Mouse (Mus musculus): ENCODE data around the gene Lrrc10b. TPM values are rescaled to one million over a fixed set of nuclear protein-coding genes. Genes with fewer than 3 reads are reported as not detected.
A peak's percentile ranks its signal among the peaks of the same experiment; 100 is the strongest.

Lrrc10b gene
- polyA plus RNA-seq, 1 experiment from 2014 or later: 0.21 TPM

- Histone ChIP-seq H3K9ac (ENCODE audit: low read length) (no peak overlapping the region), H3K9me3 (replicated peaks; ENCODE audit: control insufficient read depth, low read length) (no peaks in the 10 kb centered on the region), H3K4me3 (ENCODE audit: low read length) (no peak overlapping the region), H3K4me2 (ENCODE audit: low read depth, low read length) (no peak overlapping the region), H3K36me3 (ENCODE audit: control insufficient read depth, insufficient read depth) (no peaks in the 10 kb centered on the region), H3K27me3 (ENCODE audit: control insufficient read depth, insufficient read depth, low read length) (peaks cover 29% of the 10 kb centered on the region), H3K4me1 (ENCODE audit: control insufficient read depth, insufficient read depth, low read length) (peaks cover 24% of the 10 kb centered on the region), H3K27ac (ENCODE audit: low read length) (no peak overlapping the region)
- no peak for ATAC-seq (replicated peaks; ENCODE audit: extremely low read depth, insufficient read depth, low FRiP score)
- WGBS: 56% methylated on average over 1 of the region's 1 CpGs
These were observed 32.5 kb downstream of the Lrrc10b start for GRCm38 (mm10) chr19:10424751-10425150.

- peaks cover 25% of the 10 kb centered on the region for H3K27me3 ChIP-seq (ENCODE audit: control insufficient read depth, insufficient read depth, low read length)
- H3K27ac ChIP-seq (ENCODE audit: low read length): no peak overlapping the region
- peaks cover 22% of the 10 kb centered on the region for H3K4me1 ChIP-seq (ENCODE audit: control insufficient read depth, insufficient read depth, low read length)
- H3K4me3 ChIP-seq (ENCODE audit: low read length): peak overlapping the region; percentile 37
- H3K9me3 ChIP-seq (replicated peaks; ENCODE audit: control insufficient read depth, low read length): no peaks in the 10 kb centered on the region
- WGBS: 3% methylated on average over 52 of the region's 53 CpGs
- peak overlapping the region; percentile 65 for H3K4me2 ChIP-seq (ENCODE audit: low read depth, low read length)
- no peak for ATAC-seq (replicated peaks; ENCODE audit: extremely low read depth, insufficient read depth, low FRiP score)
- H3K36me3 ChIP-seq (ENCODE audit: control insufficient read depth, insufficient read depth): no peaks in the 10 kb centered on the region
- H3K9ac ChIP-seq (ENCODE audit: low read length): peak overlapping the region; percentile 69
These were observed 35.0 kb downstream of the Lrrc10b start for GRCm38 (mm10) chr19:10421986-10422976.

DNA sequence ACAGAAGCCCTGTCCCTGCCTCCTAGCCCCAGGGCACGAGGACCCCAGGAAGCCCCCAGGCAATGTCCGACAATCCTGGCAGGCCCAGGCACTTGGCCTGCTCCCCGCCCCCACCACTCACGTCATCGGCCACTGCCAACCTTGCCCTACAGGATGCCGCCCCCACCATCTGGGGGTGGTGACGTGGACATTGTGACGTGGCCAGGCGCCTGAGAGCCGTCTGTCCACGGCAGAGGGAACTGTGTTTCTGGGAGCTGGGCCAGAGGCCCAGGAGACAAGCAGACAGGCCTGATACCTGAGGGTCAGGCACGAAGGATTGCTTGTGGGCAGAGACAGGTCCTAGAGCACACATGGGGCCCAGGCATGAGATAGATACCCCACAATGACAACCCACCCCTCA, 39.8 kb downstream of the Lrrc10b start:
- peak overlapping the region; percentile 47 for H3K4me2 ChIP-seq (ENCODE audit: low read depth, low read length)
- H3K27ac ChIP-seq (ENCODE audit: low read length): peak overlapping the region; percentile 93
- ATAC-seq (replicated peaks; ENCODE audit: extremely low read depth, insufficient read depth, low FRiP score): peak; percentile 91
- peaks cover 21% of the 10 kb centered on the region for H3K4me1 ChIP-seq (ENCODE audit: control insufficient read depth, insufficient read depth, low read length)
- H3K9ac ChIP-seq (ENCODE audit: low read length): peak overlapping the region; percentile 26
- peak overlapping the region; percentile 11; the same call in 1 of the 2 replicates for H3K4me3 ChIP-seq (ENCODE audit: low read length)
- H3K36me3 ChIP-seq (ENCODE audit: control insufficient read depth, insufficient read depth): no peaks in the 10 kb centered on the region
- H3K27me3 ChIP-seq (ENCODE audit: control insufficient read depth, insufficient read depth, low read length): peaks cover 6% of the 10 kb centered on the region
- no peaks in the 10 kb centered on the region for H3K9me3 ChIP-seq (replicated peaks; ENCODE audit: control insufficient read depth, low read length)
- WGBS: 27% methylated on average over 12 of the region's 12 CpGs

DNA sequence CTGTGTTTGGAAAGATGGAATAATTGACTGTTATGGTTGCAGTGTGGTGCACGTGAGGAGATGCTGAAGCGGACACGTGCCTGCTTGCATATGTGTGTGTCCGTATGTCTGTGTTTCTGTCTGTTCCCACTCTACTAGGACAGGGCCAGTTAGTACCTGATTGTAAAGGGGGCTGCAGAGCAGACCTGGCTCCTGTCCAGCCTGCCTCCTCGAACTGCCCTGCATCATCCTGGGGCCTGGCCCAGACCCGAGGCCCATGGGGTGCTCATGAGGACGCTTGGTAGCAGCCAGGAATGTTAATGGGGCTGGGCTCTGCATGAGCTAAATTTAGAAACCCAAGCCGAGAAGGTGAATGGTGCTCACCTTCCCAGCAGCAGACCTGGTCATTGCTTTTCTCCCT, 40.4 kb downstream of the Lrrc10b start:
- Histone ChIP-seq H3K4me1 (ENCODE audit: control insufficient read depth, insufficient read depth, low read length) (peaks cover 17% of the 10 kb centered on the region), H3K36me3 (ENCODE audit: control insufficient read depth, insufficient read depth) (no peaks in the 10 kb centered on the region), H3K27me3 (ENCODE audit: control insufficient read depth, insufficient read depth, low read length) (peaks cover 5% of the 10 kb centered on the region), H3K9me3 (replicated peaks; ENCODE audit: control insufficient read depth, low read length) (no peaks in the 10 kb centered on the region), H3K27ac (ENCODE audit: low read length) (peak overlapping the region; percentile 93), H3K4me3 (ENCODE audit: low read length) (peak overlapping the region; percentile 11; the same call in 1 of the 2 replicates), H3K4me2 (ENCODE audit: low read depth, low read length) (peak overlapping the region; percentile 47), H3K9ac (ENCODE audit: low read length) (peak overlapping the region; percentile 26)
- 31% methylated on average over 8 of the region's 8 CpGs for WGBS
- peak; percentile 84 for ATAC-seq (replicated peaks; ENCODE audit: extremely low read depth, insufficient read depth, low FRiP score)

DNA sequence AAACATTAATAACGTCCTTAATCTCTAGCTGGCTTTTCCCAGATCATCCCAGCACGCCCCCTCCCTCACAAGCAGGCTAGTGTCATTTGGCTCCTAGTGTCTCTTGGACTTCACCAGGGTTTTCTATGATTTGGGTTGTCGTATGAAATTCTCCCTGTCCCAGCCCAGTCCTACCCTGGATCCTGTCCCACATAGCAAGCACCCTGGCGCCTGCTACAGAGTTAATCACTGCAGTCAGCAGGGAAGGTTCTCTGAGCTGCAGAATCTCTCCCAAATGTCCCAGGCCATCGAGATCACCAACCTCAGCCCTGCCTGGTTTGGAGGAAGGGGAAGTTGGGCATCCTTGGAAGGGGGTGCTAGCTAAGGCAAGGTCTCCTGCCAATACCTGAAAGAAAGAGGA, 41.8 kb downstream of the Lrrc10b start:
- H3K9ac ChIP-seq (ENCODE audit: low read length): no peak overlapping the region
- H3K36me3 ChIP-seq (ENCODE audit: control insufficient read depth, insufficient read depth): no peaks in the 10 kb centered on the region
- 63% methylated on average over 5 of the region's 5 CpGs for WGBS
- no peak overlapping the region for H3K4me3 ChIP-seq (ENCODE audit: low read length)
- H3K27me3 ChIP-seq (ENCODE audit: control insufficient read depth, insufficient read depth, low read length): no peaks in the 10 kb centered on the region; the same call in none of the 2 replicates
- no peak overlapping the region for H3K27ac ChIP-seq (ENCODE audit: low read length)
- no peak overlapping the region for H3K4me2 ChIP-seq (ENCODE audit: low read depth, low read length)
- no peak for ATAC-seq (replicated peaks; ENCODE audit: extremely low read depth, insufficient read depth, low FRiP score)
- H3K9me3 ChIP-seq (replicated peaks; ENCODE audit: control insufficient read depth, low read length): no peaks in the 10 kb centered on the region
- peaks cover 16% of the 10 kb centered on the region for H3K4me1 ChIP-seq (ENCODE audit: control insufficient read depth, insufficient read depth, low read length)

DNA sequence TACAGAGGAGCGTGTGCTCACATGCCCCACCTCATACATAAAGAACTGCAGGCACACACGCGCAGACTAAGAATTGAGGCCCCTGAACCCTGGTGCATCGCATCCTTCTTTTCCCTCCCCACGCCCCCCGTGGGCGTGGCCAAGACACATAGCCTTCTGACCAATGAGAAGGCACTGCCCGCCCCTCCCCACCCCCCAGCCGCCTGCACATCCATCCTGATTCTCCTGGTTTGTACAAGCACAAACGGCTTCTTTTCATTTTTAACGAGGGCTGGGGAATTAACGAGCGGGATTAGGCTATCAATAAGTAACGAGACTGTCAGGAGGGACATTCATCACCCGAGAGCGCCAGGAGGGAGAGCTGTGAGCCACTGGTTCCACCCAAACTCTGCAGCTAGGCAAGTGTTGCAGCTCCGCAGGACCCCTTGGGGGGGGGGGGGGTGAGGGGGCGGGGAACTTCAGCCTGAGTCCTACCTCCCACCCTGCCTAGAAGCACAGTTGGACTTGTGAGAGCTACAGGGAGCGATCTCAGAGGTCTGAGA, 43.5 kb downstream of the Lrrc10b start:
- no peak overlapping the region for H3K4me3 ChIP-seq (ENCODE audit: low read length)
- no peak overlapping the region for H3K9ac ChIP-seq (ENCODE audit: low read length)
- H3K9me3 ChIP-seq (replicated peaks; ENCODE audit: control insufficient read depth, low read length): no peaks in the 10 kb centered on the region
- H3K4me1 ChIP-seq (ENCODE audit: control insufficient read depth, insufficient read depth, low read length): peaks cover 16% of the 10 kb centered on the region
- no peaks in the 10 kb centered on the region for H3K36me3 ChIP-seq (ENCODE audit: control insufficient read depth, insufficient read depth)
- WGBS: 4% methylated on average over 17 of the region's 19 CpGs
- no peak overlapping the region for H3K27ac ChIP-seq (ENCODE audit: low read length)
- ATAC-seq (replicated peaks; ENCODE audit: extremely low read depth, insufficient read depth, low FRiP score): no peak
- H3K27me3 ChIP-seq (ENCODE audit: control insufficient read depth, insufficient read depth, low read length): no peaks in the 10 kb centered on the region; the same call in none of the 2 replicates
- peak overlapping the region; percentile 11; the same call in 1 of the 2 replicates for H3K4me2 ChIP-seq (ENCODE audit: low read depth, low read length)

Other genes with a start within 250 kb of the Lrrc10b start
- gene Myrf, start 216.7 kb downstream of the Lrrc10b start, polyA plus RNA-seq (2015; fragmentation: Nextera tagmentation; extraction: Ambion mirVana): 4.2 TPM in 2 replicates
- gene Dagla, start 152.6 kb downstream of the Lrrc10b start, polyA plus RNA-seq (2015; fragmentation: Nextera tagmentation; extraction: Ambion mirVana): 0.89 and 0.92 TPM in 2 replicates
- gene Syt7, start 68.4 kb downstream of the Lrrc10b start, polyA plus RNA-seq (2015; fragmentation: Nextera tagmentation; extraction: Ambion mirVana): 0.49 and 0.80 TPM in 2 replicates
- 0.13 and 1.00 TPM in 2 replicates for gene Ppp1r32, start 25.5 kb upstream of the Lrrc10b start, polyA plus RNA-seq (2015; fragmentation: Nextera tagmentation; extraction: Ambion mirVana)
- gene Cpsf7, start 67.8 kb upstream of the Lrrc10b start, polyA plus RNA-seq (2015; fragmentation: Nextera tagmentation; extraction: Ambion mirVana): 27.7 and 33.1 TPM in 2 replicates
- gene Sdhaf2, start 68.7 kb upstream of the Lrrc10b start, polyA plus RNA-seq (2015; fragmentation: Nextera tagmentation; extraction: Ambion mirVana): 53.6 and 54.6 TPM in 2 replicates
- gene Tmem216, start 98.8 kb upstream of the Lrrc10b start, polyA plus RNA-seq (2015; fragmentation: Nextera tagmentation; extraction: Ambion mirVana): 17.0 and 20.7 TPM in 2 replicates
- gene Cyb561a3, start 119.7 kb upstream of the Lrrc10b start, polyA plus RNA-seq (2015; fragmentation: Nextera tagmentation; extraction: Ambion mirVana): 20.6 and 22.8 TPM in 2 replicates
- gene Tmem138, start 119.9 kb upstream of the Lrrc10b start, polyA plus RNA-seq (2015; fragmentation: Nextera tagmentation; extraction: Ambion mirVana): 25.1 TPM in 2 replicates
- 276 and 277 TPM in 2 replicates for gene Ddb1, start 147.9 kb upstream of the Lrrc10b start, polyA plus RNA-seq (2015; fragmentation: Nextera tagmentation; extraction: Ambion mirVana)
- 11.4 TPM in 2 replicates for gene Tkfc, start 148.2 kb upstream of the Lrrc10b start, polyA plus RNA-seq (2015; fragmentation: Nextera tagmentation; extraction: Ambion mirVana)
- gene Vwce, start 176.7 kb upstream of the Lrrc10b start, polyA plus RNA-seq (2015; fragmentation: Nextera tagmentation; extraction: Ambion mirVana): 1.7 and 2.1 TPM in 2 replicates
- not detected in 2 replicates for gene Pga5, start 220.6 kb upstream of the Lrrc10b start, polyA plus RNA-seq (2015; fragmentation: Nextera tagmentation; extraction: Ambion mirVana)
- gene Vps37c, start 231.3 kb upstream of the Lrrc10b start, polyA plus RNA-seq (2015; fragmentation: Nextera tagmentation; extraction: Ambion mirVana): 29.3 and 30.4 TPM in 2 replicates